Comparison of ENCODE assay signal across 18 mouse cellular contexts in the genomic region with DNA sequence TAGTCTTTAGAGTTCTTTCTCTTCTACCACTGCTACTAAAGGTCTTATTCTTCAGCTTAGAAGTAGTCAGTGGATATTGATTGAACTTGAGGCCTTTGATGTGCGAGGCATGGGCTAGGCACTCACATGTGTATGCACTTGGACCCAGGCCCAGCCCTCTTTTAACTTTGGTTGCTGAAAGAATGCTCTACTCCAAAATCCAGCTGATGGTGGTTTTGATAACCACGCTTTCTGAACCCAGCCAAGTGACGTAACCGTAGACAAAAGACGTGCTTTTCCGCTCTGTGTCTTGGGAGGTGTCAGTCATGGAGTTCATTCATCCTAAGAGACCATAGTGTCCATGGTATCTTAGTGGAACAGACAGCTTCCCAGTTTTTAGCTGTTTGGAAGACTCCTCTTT. TPM values are rescaled to one million over a fixed set of nuclear protein-coding genes. Genes with fewer than 3 reads are reported as not detected.
DNase-seq lines count a peak whose midpoint lies in the region; ATAC-seq and TF ChIP-seq lines count a peak whose summit lies in the region.
"Had no signal": no experiment of that assay in that cellular context is flagged by ENCODE, and none has a peak within 500 bp of the region (broad histone marks: within the 10 kb centered on the region; RNA-seq: fewer than 3 reads in every experiment).

No protein-coding gene starts in this region.

- no peak overlapping the region for H3K9ac ChIP-seq in heart, embryonic 15.5 days
- no peak overlapping the region for H3K9ac ChIP-seq in lung, postnatal 0 days (replicated peaks; ENCODE audit: low read depth)
- no peak overlapping the region for H3K9ac ChIP-seq in embryonic facial prominence, embryonic 15.5 days
- no peak overlapping the region for H3K9ac ChIP-seq in stomach, embryonic 16.5 days (ENCODE audit: low read length)
- H3K9ac ChIP-seq: hindbrain, embryonic 13.5 days; midbrain, embryonic 15.5 days; neural tube, embryonic 12.5 days had no signal

- 63% methylated on average over 6 of the region's 6 CpGs for WGBS in heart, embryonic 15.5 days
- WGBS in heart, embryonic 10.5 days = 69% methylated on average over 6 of the region's 6 CpGs
- 37% methylated on average over 6 of the region's 6 CpGs for WGBS in lung, postnatal 0 days
- 30% methylated on average over 6 of the region's 6 CpGs for WGBS in embryonic facial prominence, embryonic 15.5 days
- 58% methylated on average over 6 of the region's 6 CpGs for WGBS in stomach, embryonic 16.5 days

- H3K9me3 ChIP-seq in heart, embryonic 15.5 days (replicated peaks) = no peaks in the 10 kb centered on the region
- H3K9me3 ChIP-seq in heart, embryonic 10.5 days = no peaks in the 10 kb centered on the region
- H3K9me3 ChIP-seq in lung, postnatal 0 days (ENCODE audit: low read length) = no peaks in the 10 kb centered on the region
- no peaks in the 10 kb centered on the region for H3K9me3 ChIP-seq in embryonic facial prominence, embryonic 15.5 days (replicated peaks)
- no peaks in the 10 kb centered on the region for H3K9me3 ChIP-seq in stomach, embryonic 16.5 days (replicated peaks; ENCODE audit: control insufficient read depth, low read length)
- H3K9me3 ChIP-seq: hindbrain, embryonic 13.5 days; midbrain, embryonic 15.5 days; neural tube, embryonic 12.5 days had no signal

- no peak for TF ChIP-seq CTCF in lung, postnatal 0 days (IDR thresholded peaks at IDR 0.05)

- H3K4me1 ChIP-seq in heart, embryonic 15.5 days (replicated peaks) = peaks cover 58% of the 10 kb centered on the region
- peaks cover 65% of the 10 kb centered on the region for H3K4me1 ChIP-seq in heart, embryonic 10.5 days
- H3K4me1 ChIP-seq in lung, postnatal 0 days (ENCODE audit: insufficient read depth, low read depth, low read length) = peaks cover 17% of the 10 kb centered on the region
- peaks cover 68% of the 10 kb centered on the region for H3K4me1 ChIP-seq in embryonic facial prominence, embryonic 15.5 days
- peaks cover 60% of the 10 kb centered on the region for H3K4me1 ChIP-seq in stomach, embryonic 16.5 days (ENCODE audit: control insufficient read depth, insufficient read depth, low read length)

- no peak overlapping the region for H3K4me2 ChIP-seq in heart, embryonic 15.5 days
- no peak overlapping the region for H3K4me2 ChIP-seq in lung, postnatal 0 days (replicated peaks; ENCODE audit: low read depth, low read length)
- no peak overlapping the region for H3K4me2 ChIP-seq in embryonic facial prominence, embryonic 15.5 days (replicated peaks)
- no peak overlapping the region for H3K4me2 ChIP-seq in stomach, embryonic 16.5 days (ENCODE audit: low read depth, low read length)
- H3K4me2 ChIP-seq: hindbrain, embryonic 13.5 days; midbrain, embryonic 15.5 days; neural tube, embryonic 12.5 days had no signal

- no peak overlapping the region for H3K4me3 ChIP-seq in heart, embryonic 15.5 days
- H3K4me3 ChIP-seq in heart, embryonic 10.5 days = no peak overlapping the region
- no peak overlapping the region for H3K4me3 ChIP-seq in lung, postnatal 0 days (ENCODE audit: low read depth, low read length)
- no peak overlapping the region for H3K4me3 ChIP-seq in embryonic facial prominence, embryonic 15.5 days (replicated peaks)
- no peak overlapping the region for H3K4me3 ChIP-seq in stomach, embryonic 16.5 days (replicated peaks; ENCODE audit: low read length)
- H3K4me3 ChIP-seq: hindbrain, embryonic 13.5 days; midbrain, embryonic 15.5 days; neural tube, embryonic 12.5 days had no signal

- H3K27me3 ChIP-seq in heart, embryonic 15.5 days = no peaks in the 10 kb centered on the region
- no peaks in the 10 kb centered on the region for H3K27me3 ChIP-seq in heart, embryonic 10.5 days (ENCODE audit: insufficient read depth, poor library complexity, severe bottlenecking)
- H3K27me3 ChIP-seq in lung, postnatal 0 days (replicated peaks; ENCODE audit: insufficient read depth, low read length) = no peaks in the 10 kb centered on the region
- no peaks in the 10 kb centered on the region for H3K27me3 ChIP-seq in embryonic facial prominence, embryonic 15.5 days
- no peaks in the 10 kb centered on the region for H3K27me3 ChIP-seq in stomach, embryonic 16.5 days (ENCODE audit: control insufficient read depth, insufficient read depth, low read length)
- H3K27me3 ChIP-seq: hindbrain, embryonic 13.5 days; midbrain, embryonic 15.5 days; neural tube, embryonic 12.5 days; Patski had no signal

- no peak for TF ChIP-seq EP300 in lung, postnatal 0 days (IDR thresholded peaks at IDR 0.05)

- peak overlapping the region; percentile 72 for H3K27ac ChIP-seq in heart, embryonic 15.5 days
- no peak overlapping the region; the same call in 1 of the 2 replicates for H3K27ac ChIP-seq in heart, embryonic 10.5 days
- H3K27ac ChIP-seq in lung, postnatal 0 days (ENCODE audit: low read length) = peak overlapping the region; percentile 26; the same call in 1 of the 2 replicates
- peak overlapping the region; percentile 56 for H3K27ac ChIP-seq in embryonic facial prominence, embryonic 15.5 days (replicated peaks)
- H3K27ac ChIP-seq in stomach, embryonic 16.5 days (ENCODE audit: low read length) = peak overlapping the region; percentile 15; the same call in 1 of the 2 replicates
- H3K27ac ChIP-seq: midbrain, embryonic 15.5 days; neural tube, embryonic 12.5 days had no signal

- no peaks in the 10 kb centered on the region for H3K36me3 ChIP-seq in heart, embryonic 15.5 days
- no peaks in the 10 kb centered on the region for H3K36me3 ChIP-seq in heart, embryonic 10.5 days
- H3K36me3 ChIP-seq in lung, postnatal 0 days (ENCODE audit: insufficient read depth, low read length) = no peaks in the 10 kb centered on the region
- H3K36me3 ChIP-seq in embryonic facial prominence, embryonic 15.5 days = no peaks in the 10 kb centered on the region
- H3K36me3 ChIP-seq in stomach, embryonic 16.5 days (ENCODE audit: control insufficient read depth, insufficient read depth, low read length) = no peaks in the 10 kb centered on the region; the same call in 1 of the 2 replicates
- H3K36me3 ChIP-seq: hindbrain, embryonic 13.5 days; midbrain, embryonic 15.5 days; neural tube, embryonic 12.5 days had no signal

- no peak for ATAC-seq in heart, embryonic 15.5 days (replicated peaks; ENCODE audit: insufficient number of reproducible peaks, insufficient read depth, low FRiP score, low read depth)
- ATAC-seq in lung, postnatal 0 days = no peak
- ATAC-seq in embryonic facial prominence, embryonic 15.5 days (ENCODE audit: insufficient number of reproducible peaks, low FRiP score, low TSS enrichment, low read depth) = no peak
- ATAC-seq in stomach, embryonic 16.5 days (ENCODE audit: insufficient read depth, low FRiP score) = no peak
- ATAC-seq: intestine, postnatal 0 days; midbrain, embryonic 15.5 days; Patski had no signal

- DNase-seq in heart, embryonic 10.5 days (ENCODE audit: low spot score) = no peak
- DNase-seq in lung, postnatal 0 days (ENCODE audit: low spot score) = peak; percentile 54
- DNase-seq in lung, postnatal 10 days = no peak
- no peak for DNase-seq in retina, embryonic 14.5 days (ENCODE audit: low spot score)
- DNase-seq: cerebellum, adult 9-10 months; heart, adult 11 months; kidney, postnatal 14 days; layer of hippocampus, postnatal 36 days; left cerebral cortex, postnatal 4 days; lung, postnatal 14 days had no signal

RNA-seq across cellular contexts. Expression of a gene that starts 57.9 kb away (rescaled TPM):
- polyA plus RNA-seq in heart, embryonic 15.5 days (2015; fragmentation: Nextera tagmentation; extraction: Ambion mirVana) = 4.6 and 5.3 TPM in 2 replicates
- 4.4 and 6.7 TPM in 2 replicates for polyA plus RNA-seq in heart, embryonic 10.5 days (2016; fragmentation: Nextera tagmentation; extraction: Ambion mirVana)
- 3.9 and 4.9 TPM in 2 replicates for polyA plus RNA-seq in lung, postnatal 0 days (2015; fragmentation: Nextera tagmentation; extraction: Ambion mirVana)
- 8.5 and 9.7 TPM in 2 replicates for polyA plus RNA-seq in embryonic facial prominence, embryonic 15.5 days (2015; fragmentation: Nextera tagmentation; extraction: Ambion mirVana)
- polyA plus RNA-seq in stomach, embryonic 16.5 days (2015; fragmentation: Nextera tagmentation; extraction: Ambion mirVana) = 5.0 TPM in 2 replicates
